Mouse (Mus musculus) 3T3-L1 (cell line): ENCODE results near the gene Slc25a33.
A peak's percentile ranks its signal among the peaks of the same experiment; 100 is the strongest.

Source experiments
- DNase-seq: peaks from one replicate; pipeline ENCODE4 v3.0.0-alpha.2; 2015; ENCODE audit warnings: low read depth, low spot score

Gene Slc25a33

DNA sequence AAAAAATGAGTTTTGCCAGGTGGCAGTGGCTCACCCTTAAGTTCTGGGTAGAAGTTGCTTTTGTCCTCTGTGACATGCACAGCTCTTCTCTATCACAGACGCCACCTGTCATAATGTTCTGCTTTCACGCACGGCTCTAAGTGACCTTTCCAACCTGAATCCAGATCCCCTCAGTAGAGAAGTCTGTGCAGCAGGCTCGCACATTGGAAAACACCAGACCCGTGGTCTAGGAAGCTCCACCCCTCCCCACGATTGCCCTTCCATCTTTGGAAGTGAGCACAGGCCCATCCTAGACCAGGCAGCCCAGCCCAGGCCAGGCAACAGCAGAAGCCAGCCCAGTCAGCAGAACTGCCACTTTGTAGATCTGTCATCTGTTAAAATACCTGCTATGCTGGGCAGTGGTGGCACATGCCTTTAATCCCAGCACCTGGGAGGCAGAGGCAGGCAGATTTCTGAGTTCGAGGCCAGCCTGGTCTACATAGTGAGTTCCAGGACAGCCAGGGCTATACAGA lies 20.9 kb upstream of the Slc25a33 start:
- no peak for DNase-seq

DNA sequence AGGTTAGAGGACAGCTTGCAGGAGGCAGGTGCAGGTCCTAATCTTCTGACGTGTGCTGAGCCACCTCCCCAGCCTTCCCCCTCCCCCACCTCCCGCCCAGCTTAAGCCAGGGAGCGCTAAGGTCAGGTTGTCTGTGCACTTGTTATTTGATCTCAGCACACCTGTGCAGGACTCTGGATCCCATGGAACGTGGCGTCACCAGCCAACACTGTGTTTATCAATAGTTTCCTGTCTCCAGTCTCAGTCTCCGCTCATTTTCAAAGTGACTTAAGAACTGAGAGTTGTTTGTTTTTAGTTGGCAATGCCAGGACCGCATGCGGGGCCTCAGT lies 19.9 kb upstream of the Slc25a33 start:
- DNase-seq = no peak

DNA sequence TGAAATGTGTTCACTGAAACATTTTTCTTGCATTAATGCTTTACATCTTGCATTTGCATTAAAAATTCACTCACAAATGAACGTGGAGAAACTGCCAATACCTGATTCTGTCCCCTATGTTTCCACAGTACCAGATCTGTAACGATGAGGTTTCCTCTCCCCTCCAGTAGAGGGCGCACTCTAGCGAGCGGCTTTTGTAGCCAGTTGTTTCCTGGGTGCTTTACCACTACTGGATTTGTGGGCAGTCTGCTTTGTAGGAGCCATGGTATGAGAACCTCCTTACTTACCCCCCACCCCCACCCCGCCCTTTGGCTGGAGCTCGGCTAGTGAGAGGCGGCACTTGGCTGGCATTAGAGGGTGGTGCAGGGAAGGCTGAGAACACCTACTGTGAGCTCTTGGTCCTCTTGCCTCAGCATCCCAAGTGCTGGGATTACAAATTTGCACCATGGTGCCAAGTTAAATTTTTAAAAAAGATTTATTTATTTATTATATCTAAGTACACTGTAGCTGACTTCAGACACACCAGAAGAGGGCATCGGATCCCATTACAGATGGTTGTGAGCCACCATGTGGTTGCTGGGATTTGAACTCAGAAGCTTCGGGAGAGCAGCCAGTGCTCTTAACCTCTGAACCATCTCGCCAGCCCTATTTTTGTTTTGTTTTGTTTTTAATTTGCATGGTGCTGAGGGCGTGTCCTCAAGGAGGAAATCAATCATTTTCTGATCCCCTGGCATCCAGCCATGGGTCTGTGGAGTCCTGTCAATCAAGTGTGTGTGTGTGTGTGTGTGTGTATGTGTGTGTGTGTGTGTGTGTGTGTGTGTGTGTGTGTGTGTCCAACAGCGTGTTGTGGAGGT lies 19.3 kb upstream of the Slc25a33 start:
- DNase-seq = no peak

DNA sequence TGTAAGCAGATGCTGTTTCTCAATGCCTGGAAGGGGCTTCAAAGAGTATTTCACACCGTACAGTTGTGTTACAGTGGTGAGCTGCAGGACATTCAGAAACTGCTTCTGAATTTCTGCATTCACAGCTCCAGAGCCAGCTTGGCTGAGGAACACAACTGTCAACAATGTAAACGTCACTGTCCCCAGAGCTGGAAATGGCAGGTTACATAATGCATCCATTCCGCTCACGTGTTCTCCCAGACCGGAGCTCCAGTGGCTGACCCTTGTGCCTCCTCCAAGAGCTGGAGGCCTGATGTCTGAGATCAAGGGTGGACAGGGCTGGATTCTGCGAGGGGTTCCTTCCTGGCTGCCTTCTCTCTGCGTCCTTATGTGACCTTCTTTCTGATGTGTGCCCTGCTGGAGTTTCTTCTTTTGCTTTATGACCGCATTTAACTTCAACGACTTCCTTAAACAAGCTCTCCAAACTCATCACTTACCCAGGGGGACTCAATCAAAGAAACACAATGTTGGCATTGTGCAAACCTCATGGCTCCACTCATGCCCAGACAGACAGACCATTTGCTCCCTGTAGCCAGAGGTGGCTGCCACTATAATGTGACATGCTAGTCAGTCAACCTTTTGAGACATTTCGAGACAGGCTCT lies 18.2 kb upstream of the Slc25a33 start:
- DNase-seq = no peak

DNA sequence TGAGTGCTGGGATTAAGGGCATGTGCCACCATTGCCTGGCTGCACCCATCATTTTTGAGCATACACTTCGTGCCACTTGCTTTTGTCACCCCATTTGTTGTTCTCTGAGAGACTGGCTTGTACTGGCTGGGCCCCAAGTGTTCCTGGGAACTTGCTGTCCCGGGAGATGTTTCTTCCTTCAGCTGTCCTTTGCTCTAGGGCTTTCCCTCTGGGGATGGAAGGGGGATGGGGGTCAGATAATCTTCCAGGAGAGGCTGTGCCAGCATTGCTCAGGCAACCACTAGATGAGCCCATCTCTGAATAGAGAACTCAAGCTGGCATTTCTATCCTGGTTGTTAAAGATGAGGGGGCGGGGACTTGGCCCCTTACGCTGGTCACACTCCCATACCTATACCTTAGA lies 17.4 kb upstream of the Slc25a33 start:
- DNase-seq = no peak

DNA sequence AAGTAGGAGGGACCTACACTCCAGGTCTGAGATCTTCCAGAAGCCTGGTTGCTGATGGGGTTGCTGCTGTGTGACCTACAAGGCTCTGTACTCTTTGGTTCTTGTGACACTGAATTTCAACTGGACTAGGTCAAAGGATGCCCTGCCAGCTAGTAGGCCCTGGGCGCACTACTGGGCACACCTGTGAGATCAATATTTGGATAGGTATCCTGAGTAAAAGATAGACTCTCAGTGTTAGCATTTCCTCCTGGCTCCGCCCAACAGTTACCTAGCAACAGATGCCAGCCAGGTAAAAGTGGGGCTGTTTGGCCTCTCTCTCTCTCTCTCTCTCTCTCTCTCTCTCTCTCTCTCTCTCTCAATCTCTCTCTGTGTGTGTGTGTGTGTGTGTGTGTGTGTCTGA lies 16.9 kb upstream of the Slc25a33 start:
- DNase-seq = no peak

DNA sequence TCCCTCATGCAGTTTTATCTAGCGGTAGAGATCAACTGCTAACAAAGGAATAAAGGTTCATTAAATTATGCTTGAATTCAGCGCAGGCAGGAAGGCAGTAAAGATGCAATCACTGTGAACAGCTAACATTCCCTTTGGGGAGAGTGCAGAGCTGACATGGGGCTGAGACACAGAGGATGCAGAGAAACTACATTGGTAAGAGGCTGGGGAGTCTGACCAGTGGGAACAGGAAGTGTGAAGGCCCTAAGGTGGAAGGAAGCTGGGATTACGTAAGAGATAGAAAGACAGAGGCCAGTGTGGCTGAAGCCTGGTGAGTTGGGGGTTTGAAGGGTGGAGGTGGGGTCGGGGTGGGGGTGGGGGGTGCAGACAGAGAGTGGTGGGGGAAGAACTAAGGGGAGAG lies 16.5 kb upstream of the Slc25a33 start:
- no peak for DNase-seq

DNA sequence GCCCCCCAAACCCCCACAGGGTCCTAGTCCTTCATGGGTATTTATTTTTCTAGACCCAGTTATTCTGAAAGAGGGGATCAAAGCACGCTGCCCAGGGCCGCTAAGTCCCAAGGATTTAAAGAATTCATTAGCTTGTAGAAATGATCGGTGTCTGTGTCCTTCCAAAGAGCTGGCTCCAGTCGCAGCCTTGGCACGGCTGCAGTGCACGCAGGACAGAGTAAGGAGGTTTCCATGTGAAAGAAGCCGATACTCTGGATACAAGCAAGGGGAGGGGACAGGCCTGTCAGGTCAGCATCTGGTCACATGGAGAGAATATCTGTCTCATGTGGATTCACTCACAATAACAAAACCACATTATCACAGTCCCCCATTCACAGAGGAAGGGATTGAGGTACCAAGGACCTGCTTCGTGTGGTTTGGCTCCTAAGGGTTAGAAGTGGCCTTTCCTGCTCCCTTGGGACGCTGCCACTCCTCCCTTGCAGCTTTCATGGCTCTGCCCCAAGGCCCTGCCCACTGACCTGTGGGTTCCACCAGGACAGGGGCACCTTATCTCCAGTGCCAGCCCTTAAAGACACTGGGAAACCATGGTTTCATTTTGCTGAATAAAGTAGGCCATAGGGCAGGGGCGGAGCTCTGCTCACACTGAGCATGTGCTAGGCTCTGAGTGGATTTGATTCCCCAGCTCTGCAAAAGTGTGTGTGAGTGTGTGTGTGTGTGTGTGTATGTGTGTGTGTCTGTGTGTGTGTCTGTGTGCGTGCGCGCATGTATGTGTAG lies 15.5 kb upstream of the Slc25a33 start:
- peak; percentile 40 for DNase-seq

DNA sequence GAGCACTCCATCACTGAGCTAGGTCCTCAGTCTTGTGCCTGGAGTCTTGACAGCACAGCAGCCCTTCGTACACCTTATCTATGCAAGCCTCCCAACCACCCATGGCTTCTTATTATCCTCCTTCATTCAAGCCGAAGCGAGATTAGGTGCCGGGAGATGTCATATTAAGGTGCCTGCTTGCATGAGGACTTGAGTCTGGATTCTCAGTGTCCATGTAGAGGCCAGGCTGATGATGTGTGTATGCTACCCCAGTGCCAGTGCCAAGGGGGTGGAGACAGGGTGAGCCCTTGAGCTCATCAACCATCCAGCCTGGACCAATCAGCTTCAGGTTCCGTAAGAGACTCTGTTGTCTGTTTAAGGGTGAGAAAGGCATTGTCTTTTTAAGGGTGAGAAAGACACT lies 10.8 kb upstream of the Slc25a33 start:
- peak; percentile 40 for DNase-seq

DNA sequence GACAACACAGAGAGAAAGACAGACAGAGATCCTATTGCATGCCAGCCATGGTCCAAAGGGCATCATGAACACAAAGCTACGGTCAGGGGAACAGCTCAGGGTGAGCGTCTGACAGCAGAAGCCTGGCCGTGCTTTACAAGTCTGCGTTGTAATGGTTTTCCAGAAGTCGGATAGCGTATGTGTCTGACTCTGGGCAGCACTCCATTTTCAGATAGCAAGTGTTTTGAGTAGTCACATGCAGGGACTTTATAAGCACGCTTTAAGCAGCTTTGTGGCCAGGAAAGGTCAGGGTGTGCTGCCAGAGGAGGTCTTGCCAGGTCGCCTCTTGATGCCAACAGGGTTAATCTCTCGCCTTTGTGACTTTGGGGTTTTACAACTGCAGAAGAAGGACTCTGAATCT lies 10.3 kb upstream of the Slc25a33 start:
- no peak for DNase-seq

DNA sequence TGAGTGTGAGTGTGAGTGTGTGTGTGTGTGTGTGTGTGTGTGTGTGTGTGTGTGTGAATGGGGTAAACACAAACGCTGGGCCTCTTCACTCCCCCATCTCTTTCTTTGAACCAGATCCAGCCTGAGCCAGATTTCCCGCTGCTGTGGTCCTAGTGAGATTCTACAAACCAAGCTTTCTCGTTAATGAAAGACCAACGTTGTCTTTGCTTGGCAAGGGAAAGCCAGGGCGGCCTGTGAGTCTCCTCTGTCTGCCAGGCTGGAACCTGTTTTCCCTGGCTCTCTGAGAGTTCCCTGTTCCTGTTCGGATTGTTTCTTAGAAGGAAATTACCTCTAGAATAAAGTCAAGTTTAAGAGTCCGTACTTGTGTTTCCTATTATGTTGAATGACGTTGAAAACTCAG lies 8.9 kb upstream of the Slc25a33 start:
- no peak for DNase-seq

DNA sequence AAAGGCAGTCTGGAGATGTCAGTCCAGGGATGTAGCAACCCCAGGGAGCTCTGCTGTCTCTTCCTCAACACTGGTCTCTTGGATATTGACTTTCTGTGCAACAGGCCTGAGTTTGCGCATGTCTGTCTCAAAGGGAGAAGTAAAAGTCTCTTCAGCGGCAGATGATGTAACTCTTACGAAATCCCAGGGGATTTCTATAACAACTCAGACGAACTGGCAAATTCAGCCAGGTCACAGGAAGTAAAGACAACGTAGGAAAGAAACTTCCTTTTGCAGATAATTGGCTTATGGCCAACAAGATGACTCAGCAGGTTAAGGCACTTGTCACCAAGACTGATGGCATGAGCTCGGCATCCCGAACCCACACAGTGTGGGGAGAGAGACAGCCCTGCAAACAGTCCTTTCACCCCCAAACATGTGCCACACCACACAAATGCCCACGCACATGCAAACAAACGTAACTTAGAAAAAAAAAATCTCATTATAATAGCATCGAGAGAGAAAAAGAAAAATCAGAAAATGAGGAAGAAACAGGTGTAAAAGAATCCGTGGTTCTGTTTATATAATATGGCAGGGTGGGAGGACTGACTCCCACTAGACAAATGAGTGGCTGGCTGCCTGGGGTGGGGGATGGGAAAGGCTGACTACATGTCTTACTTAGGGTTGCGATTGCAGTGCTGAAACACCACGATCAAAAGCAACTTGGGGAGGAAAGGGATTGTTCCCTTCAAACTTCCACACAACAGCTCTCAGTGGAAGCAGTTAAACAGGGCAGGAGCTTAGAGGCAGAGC lies 6.7 kb upstream of the Slc25a33 start:
- DNase-seq = peak; percentile 95

DNA sequence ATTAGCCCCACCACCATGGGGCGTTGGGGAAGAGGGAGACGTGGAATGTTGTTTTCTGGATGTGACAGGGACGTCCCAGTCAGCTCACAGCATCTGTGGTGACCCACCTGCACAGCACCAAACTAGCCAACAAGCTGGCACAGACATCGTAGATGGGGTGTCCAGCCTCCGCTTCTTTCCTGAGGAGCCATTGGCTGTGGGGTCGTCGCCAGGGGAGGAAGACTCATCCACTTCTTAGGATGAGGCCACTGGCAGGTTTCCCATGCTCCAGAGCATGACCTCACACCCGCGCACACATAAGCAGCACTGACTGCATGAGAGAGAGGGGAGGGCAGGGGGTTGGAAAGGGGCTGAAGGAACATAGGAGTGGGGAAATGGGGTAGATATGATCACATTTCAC lies 5.9 kb upstream of the Slc25a33 start:
- peak; percentile 29 for DNase-seq

DNA sequence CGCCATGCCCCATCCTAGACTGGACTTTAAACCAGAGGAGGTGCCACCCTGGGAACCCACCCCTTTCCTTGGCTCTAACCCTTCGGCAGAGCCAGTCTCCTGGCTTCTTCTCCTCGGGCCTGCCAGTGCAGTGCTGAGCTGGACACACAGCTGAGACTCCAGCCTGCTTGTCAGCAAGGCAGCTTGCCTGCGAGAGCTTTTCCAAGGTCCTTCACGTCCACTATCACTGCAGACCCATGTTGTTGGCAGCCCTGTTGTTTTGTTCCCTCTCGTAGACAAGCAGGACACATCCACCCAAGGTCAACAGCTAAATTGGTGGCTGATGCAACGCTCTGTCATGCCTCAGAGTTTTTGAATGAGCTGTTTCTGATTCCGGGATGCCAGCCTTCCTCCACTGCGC lies 3.0 kb upstream of the Slc25a33 start:
- DNase-seq = peak; percentile 58

DNA sequence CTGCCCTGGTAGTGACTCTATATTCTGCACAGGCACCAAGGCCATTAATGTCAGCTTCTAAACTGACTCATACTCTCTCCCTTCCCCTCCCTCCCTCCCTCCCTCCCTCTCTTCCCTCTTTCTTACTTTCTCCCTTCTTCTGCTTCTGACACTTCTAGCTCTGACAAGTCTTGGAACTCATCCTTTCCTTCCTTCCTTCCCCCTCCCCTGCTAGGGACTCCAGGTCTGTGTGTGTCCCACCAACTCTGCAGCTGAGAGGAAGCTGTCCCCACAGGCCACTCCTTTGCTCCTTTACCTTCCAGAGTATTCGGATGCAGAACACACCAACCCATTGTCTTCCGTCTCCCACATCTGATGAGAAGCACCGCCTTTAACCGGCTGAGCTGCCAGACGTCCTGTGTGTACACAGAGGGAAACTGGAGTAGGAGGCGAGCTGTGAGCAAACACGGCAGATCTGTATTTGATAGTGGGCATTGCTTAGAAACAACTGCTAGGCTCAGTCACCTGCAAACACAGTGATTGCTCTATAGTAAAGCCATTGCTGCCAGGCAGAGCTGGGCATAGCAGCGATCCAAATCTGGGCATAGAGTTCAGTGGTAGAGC lies 1.8 kb upstream of the Slc25a33 start:
- DNase-seq = peak; percentile 25

DNA sequence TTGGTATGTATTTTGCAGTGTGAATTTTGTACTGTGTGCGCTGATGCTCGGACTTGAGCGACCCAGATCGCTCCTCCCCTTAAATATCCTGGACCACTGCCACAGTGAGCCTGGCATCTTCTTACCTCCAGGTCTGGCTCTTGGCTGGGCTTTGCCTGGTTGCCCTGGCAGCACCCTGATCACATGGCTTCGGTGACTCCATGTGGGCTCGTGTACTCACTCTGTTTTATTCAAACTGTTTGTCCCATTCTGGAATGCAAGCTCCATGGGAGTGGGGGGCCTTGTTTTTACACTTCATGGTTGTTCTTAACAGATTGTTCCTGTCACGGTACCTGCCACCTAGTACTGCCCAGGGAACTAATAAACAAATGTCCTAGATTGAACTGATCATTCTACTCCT lies 1.3 kb upstream of the Slc25a33 start:
- no peak for DNase-seq

DNA sequence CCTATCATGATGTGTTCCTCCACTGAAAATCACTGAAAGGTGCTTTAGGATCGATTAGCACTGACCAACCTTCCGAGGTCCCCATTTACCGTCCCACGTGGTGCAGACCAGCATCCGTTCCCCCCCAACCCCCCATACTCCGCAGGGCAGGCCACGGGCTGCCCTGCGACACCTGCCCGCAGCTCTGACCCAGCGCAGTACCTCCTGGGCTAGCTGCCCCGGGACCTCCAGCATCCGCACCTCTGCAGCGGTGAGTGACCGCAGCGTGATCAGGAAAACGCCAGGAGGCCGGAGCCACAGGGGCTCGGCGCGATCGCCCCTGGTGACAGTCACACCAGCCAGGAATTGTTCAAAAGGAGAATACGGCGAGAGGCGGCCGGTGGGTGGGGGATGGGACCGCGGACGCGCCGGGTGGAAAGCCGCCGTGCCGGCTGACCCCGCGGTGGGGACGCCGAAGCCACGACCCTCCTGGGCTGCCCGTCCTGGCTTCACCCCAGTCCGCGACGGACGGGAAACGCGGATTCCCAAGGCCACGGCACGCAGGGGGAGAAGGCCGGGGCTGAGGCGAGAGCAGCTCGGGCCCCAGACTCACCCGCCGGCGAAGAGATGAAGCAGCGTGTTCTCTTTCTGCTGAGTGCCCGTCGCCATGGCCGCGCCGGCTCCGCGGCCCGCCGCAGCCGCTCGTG lies 526 bp downstream of the Slc25a33 start:
- DNase-seq = peak; percentile 21

DNA sequence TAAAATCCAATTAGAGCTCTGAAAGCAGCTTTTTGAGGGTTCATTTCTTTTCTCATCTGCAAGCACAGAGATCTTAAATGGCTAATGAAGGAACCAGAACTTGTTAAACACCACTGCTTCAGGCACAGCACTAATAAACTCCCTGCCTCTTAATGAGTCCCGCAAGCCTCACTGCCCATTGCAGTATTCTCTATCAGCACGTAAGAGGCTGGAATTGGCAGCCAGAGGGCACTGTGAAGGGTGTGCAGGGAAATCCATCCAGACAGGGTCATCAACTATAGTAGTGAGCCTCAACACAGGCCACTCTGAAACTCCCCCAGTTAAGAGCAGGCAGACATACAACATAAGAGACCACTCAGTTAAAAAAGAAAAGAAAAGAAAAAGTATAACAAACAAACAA lies 1.7 kb downstream of the Slc25a33 start:
- peak; percentile 68 for DNase-seq

DNA sequence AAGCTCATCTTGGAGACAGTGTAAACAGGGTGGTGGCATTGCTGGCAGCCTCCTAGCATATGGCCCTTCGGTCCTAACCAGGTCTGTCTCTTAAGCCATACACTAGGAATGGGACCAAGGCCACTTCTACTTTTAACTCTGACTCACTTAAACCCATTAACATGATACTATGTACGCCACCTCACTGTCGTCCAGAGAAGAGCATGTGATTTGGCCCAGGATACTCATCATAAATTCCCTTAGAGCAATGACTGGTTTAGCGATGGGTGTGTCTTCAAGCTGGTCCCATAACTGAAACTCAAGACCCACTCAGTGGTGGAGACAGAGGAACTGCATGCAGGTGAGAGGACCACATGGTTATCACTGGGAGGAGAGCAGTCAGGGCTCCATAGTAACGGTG lies 8.9 kb downstream of the Slc25a33 start:
- no peak for DNase-seq

DNA sequence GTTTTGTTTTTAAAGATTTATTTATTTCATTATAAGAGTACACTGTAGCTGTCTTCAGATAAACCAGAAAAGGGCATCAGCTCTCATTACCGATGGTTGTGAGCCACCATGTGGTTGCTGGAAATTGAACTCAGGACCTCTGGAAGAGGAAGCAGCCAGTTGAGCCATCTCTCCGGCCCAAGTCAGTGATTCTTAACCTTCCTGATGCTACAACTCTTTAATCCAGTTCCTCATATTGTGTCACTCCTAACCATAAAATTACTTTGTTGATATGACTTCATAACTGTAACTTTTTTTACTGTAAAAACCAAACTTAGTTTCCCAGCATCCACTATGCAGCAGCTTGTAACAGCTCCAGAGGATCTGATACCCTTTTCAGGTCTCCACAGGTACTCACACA lies 10.7 kb downstream of the Slc25a33 start:
- no peak for DNase-seq

DNA sequence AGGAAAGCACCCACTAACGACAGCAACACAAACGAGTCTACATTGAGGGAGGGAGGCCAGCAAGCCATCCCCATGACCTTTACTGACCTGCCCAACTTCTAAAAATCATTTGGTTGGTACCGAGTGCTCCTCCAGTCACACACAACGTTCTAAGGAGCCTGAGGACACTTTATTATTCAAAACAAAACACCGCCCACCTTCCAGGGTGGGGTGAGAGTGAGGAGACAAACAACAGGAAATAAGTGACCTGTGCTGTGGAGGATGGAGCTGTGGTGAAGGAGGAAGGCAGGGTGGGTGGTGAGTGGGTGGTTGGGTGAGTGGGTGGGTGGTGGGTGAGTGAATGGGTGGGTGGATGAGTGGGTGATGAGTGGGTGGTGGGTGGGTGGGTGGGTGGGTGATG lies 14.6 kb downstream of the Slc25a33 start:
- no peak for DNase-seq
